Mouse (Mus musculus) cerebellum, postnatal 14 days (tissue): ENCODE measurements at regions not wholly inside any gene's neighbourhood (a gene's known extent, or its start where the extent isn't known, plus 50 kb on each side); places are given as distances from the start of the nearest gene placed in this dataset.

Experiments
- DNase-seq, 2 experiments: peaks; one replicate each; pipeline ENCODE4 v3.0.0; 2021; ENCODE audit warnings: mixed read lengths in 2 of 2

- DNase-seq = no peak
Observed at GRCm38 (mm10) chr16:5374818-5375605, 119.2 kb upstream of the Eef2kmt start.

GRCm38 (mm10) chr16:5371175-5371893, 115.6 kb upstream of the Eef2kmt start:
- no peak for DNase-seq

GRCm38 (mm10) chr16:5370496-5370895, 114.7 kb upstream of the Eef2kmt start:
- DNase-seq = no peak

- DNase-seq = no peak
Observed at GRCm38 (mm10) chr16:5368897-5369558, 113.2 kb upstream of the Eef2kmt start.

- DNase-seq = no peak
Observed at GRCm38 (mm10) chr16:5368357-5368756, 112.6 kb upstream of the Eef2kmt start.

- DNase-seq = no peak
Observed at GRCm38 (mm10) chr16:5367581-5368119, 111.9 kb upstream of the Eef2kmt start.

- DNase-seq = no peak
Observed at GRCm38 (mm10) chr16:5366021-5366420, 110.2 kb upstream of the Eef2kmt start.

GRCm38 (mm10) chr16:5363007-5363570, 107.3 kb upstream of the Eef2kmt start:
- DNase-seq = peak; percentile 57 to 64

GRCm38 (mm10) chr16:5359193-5359592, 103.4 kb upstream of the Eef2kmt start:
- no peak for DNase-seq

GRCm38 (mm10) chr16:5353881-5354280, 98.1 kb upstream of the Eef2kmt start:
- DNase-seq = no peak

GRCm38 (mm10) chr16:5351890-5352571, 96.2 kb upstream of the Eef2kmt start:
- DNase-seq = no peak

- peak; percentile 20 to 49 for DNase-seq
Observed at GRCm38 (mm10) chr16:5347151-5347550, 91.4 kb upstream of the Eef2kmt start.

- DNase-seq = no peak
Observed at GRCm38 (mm10) chr16:5342326-5342725, 86.5 kb upstream of the Eef2kmt start.

- no peak for DNase-seq
Observed at GRCm38 (mm10) chr16:5316271-5316670, 60.5 kb upstream of the Eef2kmt start.

GRCm38 (mm10) chr16:5313261-5313660, 57.5 kb upstream of the Eef2kmt start:
- no peak for DNase-seq

- no peak for DNase-seq
Observed at GRCm38 (mm10) chr16:5311456-5311855, 55.7 kb upstream of the Eef2kmt start.

GRCm38 (mm10) chr16:5310736-5311135, 55.0 kb upstream of the Eef2kmt start:
- DNase-seq = no peak

- DNase-seq = no peak
Observed at GRCm38 (mm10) chr16:5307761-5308160, 52.0 kb upstream of the Eef2kmt start.

- no peak for DNase-seq
Observed at GRCm38 (mm10) chr16:5307249-5307605, 51.4 kb upstream of the Eef2kmt start.

- DNase-seq = peak; percentile 97 to 98
Observed at GRCm38 (mm10) chr16:5306588-5307248, 50.9 kb upstream of the Eef2kmt start.
